Mouse (Mus musculus) heart, postnatal 4 days (tissue): Measurements from ENCODE around the gene Dexi. TPM values are rescaled to one million over a fixed set of nuclear protein-coding genes. Genes with fewer than 3 reads are reported as not detected.
A peak's percentile ranks its signal among the peaks of the same experiment; 100 is the strongest.

Experiments used
- DNase-seq: peaks from one replicate; pipeline ENCODE4 v3.0.0; 2021
- total RNA-seq, 2 experiments: library from RNA; stranded (reverse); gene quantifications; 2 replicates each; pipeline ENCODE4 v1.2.3; 2021

The Dexi gene
- total RNA-seq, 2 experiments from 2014 or later: 22.4 to 22.6 TPM

GRCm38 (mm10) chr16:10540763-10541597 lies 1.9 kb downstream of the Dexi start:
- no peak for DNase-seq

GRCm38 (mm10) chr16:10536961-10537360 lies 5.9 kb downstream of the Dexi start:
- DNase-seq: no peak

GRCm38 (mm10) chr16:10536323-10536722 lies 6.5 kb downstream of the Dexi start:
- DNase-seq: no peak

- no peak for DNase-seq
Observed at GRCm38 (mm10) chr16:10534567-10534966, 8.3 kb downstream of the Dexi start.

GRCm38 (mm10) chr16:10533781-10534180 lies 9.1 kb downstream of the Dexi start:
- DNase-seq: no peak

GRCm38 (mm10) chr16:10530179-10530578 lies 12.7 kb downstream of the Dexi start:
- no peak for DNase-seq

GRCm38 (mm10) chr16:10528382-10528781 lies 14.5 kb downstream of the Dexi start:
- DNase-seq: no peak

- no peak for DNase-seq
Observed at GRCm38 (mm10) chr16:10527046-10527644, 15.7 kb downstream of the Dexi start.

GRCm38 (mm10) chr16:10525610-10525980 lies 17.3 kb downstream of the Dexi start:
- DNase-seq: no peak

- no peak for DNase-seq
Observed at GRCm38 (mm10) chr16:10524866-10525609, 17.8 kb downstream of the Dexi start.

- DNase-seq: no peak
Observed at GRCm38 (mm10) chr16:10523650-10524049, 19.2 kb downstream of the Dexi start.

- DNase-seq: peak; percentile 87
Observed at GRCm38 (mm10) chr16:10522811-10523210, 20.0 kb downstream of the Dexi start.

GRCm38 (mm10) chr16:10520908-10521614 lies 21.8 kb downstream of the Dexi start:
- peak; percentile 93 for DNase-seq

- no peak for DNase-seq
Observed at GRCm38 (mm10) chr16:10518030-10518429, 24.8 kb downstream of the Dexi start.

GRCm38 (mm10) chr16:10515953-10516572 lies 26.8 kb downstream of the Dexi start:
- no peak for DNase-seq

- DNase-seq: no peak
Observed at GRCm38 (mm10) chr16:10511134-10511520, 31.7 kb downstream of the Dexi start.

- DNase-seq: peak; percentile 51
Observed at GRCm38 (mm10) chr16:10510477-10511133, 32.2 kb downstream of the Dexi start.

- DNase-seq: no peak
Observed at GRCm38 (mm10) chr16:10508691-10509090, 34.2 kb downstream of the Dexi start.

GRCm38 (mm10) chr16:10507445-10507844 lies 35.4 kb downstream of the Dexi start:
- no peak for DNase-seq

- no peak for DNase-seq
Observed at GRCm38 (mm10) chr16:10503058-10503457, 39.8 kb downstream of the Dexi start.

- peak; percentile 73 for DNase-seq
Observed at GRCm38 (mm10) chr16:10501865-10502264, 41.0 kb downstream of the Dexi start.

- DNase-seq: no peak
Observed at GRCm38 (mm10) chr16:10499122-10499521, 43.7 kb downstream of the Dexi start.
